In genomic region chr8:122171823-122172222, GRCm38 (mm10) we compare ENCODE assay signal across 25 mouse cellular contexts.
A peak's percentile ranks its signal among the peaks of the same experiment; 100 is the strongest.
DNase-seq lines count a peak whose midpoint lies in the region; ATAC-seq and TF ChIP-seq lines count a peak whose summit lies in the region.
"Had no signal": no experiment of that assay in that cellular context is flagged by ENCODE, and none has a peak within 500 bp of the region (broad histone marks: within the 10 kb centered on the region; RNA-seq: fewer than 3 reads in every experiment).

No protein-coding gene starts in this region.

- WGBS in intestine, embryonic 16.5 days = 94% methylated on average over 4 of the region's 4 CpGs

- no peaks in the 10 kb centered on the region for H3K36me3 ChIP-seq in myocyte (ENCODE audit: control insufficient read depth, insufficient read depth)
- H3K36me3 ChIP-seq in intestine, embryonic 16.5 days (ENCODE audit: control insufficient read depth, insufficient read depth, low read length) = no peaks in the 10 kb centered on the region
- H3K36me3 ChIP-seq: heart, embryonic 12.5 days; heart, embryonic 15.5 days had no signal

- no peak overlapping the region for H3K4me3 ChIP-seq in myocyte
- no peak overlapping the region for H3K4me3 ChIP-seq in intestine, embryonic 16.5 days (ENCODE audit: low read length)
- H3K4me3 ChIP-seq: heart, embryonic 12.5 days; heart, embryonic 15.5 days had no signal

- no peak overlapping the region for H3ac ChIP-seq in myocyte (ENCODE audit: control insufficient read depth, insufficient read length)

- no peaks in the 10 kb centered on the region for H3K9me3 ChIP-seq in intestine, embryonic 16.5 days (ENCODE audit: control insufficient read depth, low read length)
- H3K9me3 ChIP-seq: heart, embryonic 12.5 days; heart, embryonic 15.5 days had no signal

- peak overlapping the region; percentile 65 for H3K4me2 ChIP-seq in myocyte (ENCODE audit: low read depth)
- no peak overlapping the region for H3K4me2 ChIP-seq in intestine, embryonic 16.5 days (ENCODE audit: low read depth, low read length)
- H3K4me2 ChIP-seq: heart, embryonic 12.5 days; heart, embryonic 15.5 days; hindbrain, embryonic 14.5 days had no signal

- no peaks in the 10 kb centered on the region for H3K4me1 ChIP-seq in intestine, embryonic 16.5 days (ENCODE audit: control insufficient read depth, insufficient read depth, low read length)

- no peak overlapping the region for H3K9ac ChIP-seq in intestine, embryonic 16.5 days (ENCODE audit: low read depth, low read length)
- H3K9ac ChIP-seq: heart, embryonic 12.5 days; heart, embryonic 15.5 days; hindbrain, embryonic 14.5 days had no signal

- DNase-seq in adrenal gland, adult (ENCODE audit: inconsistent age in 2 of 2, low spot score in 1 of 2) = peak; percentile 47 to 60
- no peak for DNase-seq in adrenal gland, postnatal 25 days
- DNase-seq in 3134 (ENCODE audit: extremely low read depth, insufficient read length, low spot score) = peak; percentile 48
- peak; percentile 56 for DNase-seq in NIH3T3 (ENCODE audit: low read depth)
- DNase-seq in urinary bladder, postnatal 4 days (ENCODE audit: low spot score in 2 of 2) = no peak
- DNase-seq: adrenal gland, postnatal 10 days; cerebellum, adult 11 months; cerebellum, adult 8-10 months; cerebellum, postnatal 10 days; cerebellum, postnatal 36 days; gastrocnemius, postnatal 25 days; heart, adult 18-20 months; heart, postnatal 10 days; heart, postnatal 4 days; kidney, adult 2 months had no signal

- H3K27ac ChIP-seq in intestine, embryonic 16.5 days (ENCODE audit: low read length) = no peak overlapping the region
- H3K27ac ChIP-seq: heart, embryonic 15.5 days; hindbrain, embryonic 14.5 days; hindbrain, postnatal 0 days had no signal

- no peaks in the 10 kb centered on the region for H3K27me3 ChIP-seq in myocyte (ENCODE audit: control insufficient read depth, insufficient read depth, insufficient read length)
- H3K27me3 ChIP-seq in intestine, embryonic 16.5 days (replicated peaks; ENCODE audit: control insufficient read depth, insufficient read depth, low read length) = no peaks in the 10 kb centered on the region

- ATAC-seq in intestine, embryonic 16.5 days = no peak
- ATAC-seq: CD4-positive, CD25-positive, alpha-beta regulatory T cell, adult 4 months; forebrain, embryonic 14.5 days; hindbrain, postnatal 0 days; inflammation-experienced regulatory T-cells, adult 6 months; intestine, postnatal 0 days had no signal

- no peaks in the 10 kb centered on the region for H3K79me2 ChIP-seq in myocyte (ENCODE audit: control insufficient read depth, insufficient read depth)

- TF ChIP-seq POLR2A in myocyte (IDR thresholded peaks at IDR 0.05; ENCODE audit: insufficient read length, low read depth) = no peak

TF ChIP-seq in myocyte, 11 proteins besides CTCF, POLR2A, EP300 and RAD21:
- TF ChIP-seq MYOD1 (IDR thresholded peaks at IDR 0.05; ENCODE audit: control insufficient read depth in 1 of 3, insufficient read length in 2 of 3, low read depth in 2 of 3) (peak in 2 of 3 experiments; percentile 7 to 30), POLR2AphosphoS2 (IDR thresholded peaks at IDR 0.05; ENCODE audit: insufficient read length, low read depth) (no peak), MYOG (IDR thresholded peaks at IDR 0.05; ENCODE audit: control insufficient read depth in 1 of 3, insufficient read depth in 1 of 3, insufficient read length in 2 of 3, low read depth in 2 of 3) (peak in 1 of 3 experiments; percentile 32), SRF (IDR thresholded peaks at IDR 0.05; ENCODE audit: control insufficient read depth, insufficient read length, low read depth) (no peak), E2F4 (IDR thresholded peaks at IDR 0.05; ENCODE audit: insufficient read depth) (no peak), USF1 (IDR thresholded peaks at IDR 0.05; ENCODE audit: low read depth) (peak; percentile 17), CEBPB (IDR thresholded peaks at IDR 0.05; ENCODE audit: insufficient read depth, poor library complexity, severe bottlenecking) (no peak), MAX (IDR thresholded peaks at IDR 0.05; ENCODE audit: low read depth) (no peak), TCF3 (IDR thresholded peaks at IDR 0.05; ENCODE audit: insufficient read length, low read depth) (no peak), TCF12 (IDR thresholded peaks at IDR 0.05; ENCODE audit: insufficient read depth, poor library complexity, severe bottlenecking) (no peak), REST (IDR thresholded peaks at IDR 0.05; ENCODE audit: insufficient read depth, insufficient read length) (no peak)

Comparison
In these comparisons a context has a peak if more than half of its experiments do, and no peak if none do; other contexts are left out.
1. DNase-seq: peak in adrenal gland, adult (2 of 2), 3134 (single experiment) and NIH3T3 (single experiment); none in adrenal gland, postnatal 25 days (single experiment) and urinary bladder, postnatal 4 days (0 of 2).